Mouse (Mus musculus) midbrain, embryonic 13.5 days (tissue): ENCODE data around the gene Olfr1094. TPM values are rescaled to one million over a fixed set of nuclear protein-coding genes. Genes with fewer than 3 reads are reported as not detected.

Experiments
- ATAC-seq: fragments of 200-750 bp; cut with Nextera tagmentation; 2 replicates; pipeline ENCODE4 v1.8.0; 2017; ENCODE audit warnings: mild to moderate bottlenecking, moderate TSS enrichment, moderate library complexity
- H3K27ac ChIP-seq: fragments of 300-500 bp; sonication (generic); 2 replicates; pipeline ENCODE4 v1.5.1; 2015; ENCODE audit warnings: inconsistent platforms, mild to moderate bottlenecking, moderate library complexity
- H3K27me3 ChIP-seq: fragments of 300-500 bp; sonication (generic); 2 replicates; pipeline ENCODE4 v1.6.1; 2015; ENCODE audit warnings: mild to moderate bottlenecking, inconsistent platforms
- H3K36me3 ChIP-seq: fragments of 300-500 bp; sonication (generic); 2 replicates; pipeline ENCODE4 v1.6.1; 2015; ENCODE audit warnings: mild to moderate bottlenecking, inconsistent platforms
- H3K4me1 ChIP-seq: fragments of 300-500 bp; sonication (generic); replicated peaks from 2 replicates; pipeline ENCODE4 v1.6.1; 2015; ENCODE audit warnings: inconsistent platforms
- H3K4me2 ChIP-seq: fragments of 300-500 bp; sonication (generic); replicated peaks from 2 replicates; pipeline ENCODE4 v1.6.1; 2015; ENCODE audit warnings: moderate library complexity, mild to moderate bottlenecking, inconsistent platforms
- H3K4me3 ChIP-seq: fragments of 300-500 bp; sonication (generic); replicated peaks from 2 replicates; pipeline ENCODE4 v1.5.1; 2015; ENCODE audit warnings: mild to moderate bottlenecking, inconsistent platforms
- H3K9ac ChIP-seq: fragments of 300-500 bp; sonication (generic); replicated peaks from 2 replicates; pipeline ENCODE4 v1.6.1; 2015; ENCODE audit warnings: mild to moderate bottlenecking, inconsistent platforms
- H3K9me3 ChIP-seq: fragments of 300-500 bp; sonication (generic); 2 replicates; pipeline ENCODE4 v1.6.1; 2016; ENCODE audit warnings: mild to moderate bottlenecking, inconsistent platforms
- WGBS: fragments of 180-500 bp; shearing (Covaris S2); methylation state at CpG from one replicate; pipeline ENCODE4 v1.1.7; 2015; 5-methylcytosine and 5-hydroxymethylcytosine counted together
- polyA plus RNA-seq: library from polyadenylated mRNA; unstranded; fragments of >200 nt; fragmentation: Nextera tagmentation; extraction: Ambion mirVana; gene quantifications from 2 replicates; pipeline ENCODE4 v1.2.1, GENCODE M21; 2015

The Olfr1094 gene
- polyA plus RNA-seq: not detected in 2 replicates

- no peaks in the 10 kb centered on the region for H3K36me3 ChIP-seq
- H3K27ac ChIP-seq: no peak within 1 kb of the TSS
- no peaks in the 10 kb centered on the region for H3K4me1 ChIP-seq
- ATAC-seq: no peak
- no peak within 1 kb of the TSS for H3K9ac ChIP-seq
- H3K4me3 ChIP-seq: no peak within 1 kb of the TSS
- no peaks in the 10 kb centered on the region for H3K9me3 ChIP-seq
- H3K27me3 ChIP-seq: no peaks in the 10 kb centered on the region
- H3K4me2 ChIP-seq: no peak within 1 kb of the TSS
These were observed at the start of gene Olfr1094 for GRCm38 (mm10) chr2:86824363-86824762. Gene Olfr1094 (plus strand): TSS chr2:86824663.

GRCm38 (mm10) chr2:86782179-86782578 lies 42.3 kb upstream of the Olfr1094 start, which contains the start of gene Olfr1093:
Gene Olfr1093 (plus strand): TSS chr2:86782479.
- H3K4me3 ChIP-seq: no peak within 1 kb of the TSS
- WGBS: 85% methylated on average over 2 of the region's 2 CpGs
- no peak within 1 kb of the TSS for H3K9ac ChIP-seq
- no peak within 1 kb of the TSS for H3K27ac ChIP-seq
- no peak within 1 kb of the TSS for H3K4me2 ChIP-seq
- no peaks in the 10 kb centered on the region for H3K27me3 ChIP-seq
- no peaks in the 10 kb centered on the region for H3K36me3 ChIP-seq
- no peaks in the 10 kb centered on the region for H3K9me3 ChIP-seq
- no peak for ATAC-seq
- H3K4me1 ChIP-seq: no peaks in the 10 kb centered on the region

- no peak within 1 kb of the TSS for H3K4me2 ChIP-seq
- H3K4me3 ChIP-seq: no peak within 1 kb of the TSS
- H3K27me3 ChIP-seq: no peaks in the 10 kb centered on the region
- H3K4me1 ChIP-seq: no peaks in the 10 kb centered on the region
- no peak for ATAC-seq
- no peaks in the 10 kb centered on the region for H3K36me3 ChIP-seq
- no peaks in the 10 kb centered on the region for H3K9me3 ChIP-seq
- H3K9ac ChIP-seq: no peak within 1 kb of the TSS
- no peak within 1 kb of the TSS for H3K27ac ChIP-seq
These were observed 14.5 kb upstream of the Olfr1094 start, which contains the start of gene Olfr141 for GRCm38 (mm10) chr2:86809918-86810317. Gene Olfr141 (minus strand): TSS chr2:86810018.

GRCm38 (mm10) chr2:86851596-86851995 lies 27.1 kb downstream of the Olfr1094 start, which contains the start of gene Olfr1095:
Gene Olfr1095 (minus strand): TSS chr2:86851696.
- Histone ChIP-seq H3K4me2 (no peak within 1 kb of the TSS), H3K9me3 (no peaks in the 10 kb centered on the region), H3K4me1 (no peaks in the 10 kb centered on the region), H3K36me3 (no peaks in the 10 kb centered on the region), H3K27me3 (no peaks in the 10 kb centered on the region), H3K9ac (no peak within 1 kb of the TSS), H3K4me3 (no peak within 1 kb of the TSS), H3K27ac (no peak within 1 kb of the TSS)
- WGBS: 94% methylated on average over 3 of the region's 3 CpGs
- no peak for ATAC-seq

- Histone ChIP-seq H3K27me3 (no peaks in the 10 kb centered on the region), H3K4me3 (no peak within 1 kb of the TSS), H3K27ac (no peak within 1 kb of the TSS), H3K9me3 (no peaks in the 10 kb centered on the region), H3K4me1 (no peaks in the 10 kb centered on the region), H3K9ac (no peak within 1 kb of the TSS), H3K36me3 (no peaks in the 10 kb centered on the region), H3K4me2 (no peak within 1 kb of the TSS)
- no peak for ATAC-seq
- WGBS: 72% methylated on average over 1 of the region's 1 CpGs
These were observed 50.2 kb downstream of the Olfr1094 start, which contains the start of gene Gm13723 for GRCm38 (mm10) chr2:86874702-86875101. Gene Gm13723 (minus strand): TSS chr2:86874802.

Other genes starting within 250 kb of the Olfr1094 start
- not detected in 2 replicates for gene Olfr1082, start 225.7 kb upstream of the Olfr1094 start, polyA plus RNA-seq
- not detected in 2 replicates for gene Olfr1084, start 184.9 kb upstream of the Olfr1094 start, polyA plus RNA-seq
- gene Olfr1085, start 162.6 kb upstream of the Olfr1094 start, polyA plus RNA-seq: not detected in 2 replicates
- not detected in 2 replicates for gene Olfr1086, start 144.6 kb upstream of the Olfr1094 start, polyA plus RNA-seq
- gene Olfr1087, start 126.3 kb upstream of the Olfr1094 start, polyA plus RNA-seq: not detected in 2 replicates
- gene Olfr1089, start 91.0 kb upstream of the Olfr1094 start, polyA plus RNA-seq: not detected in 2 replicates
- gene Olfr1090, start 65.7 kb upstream of the Olfr1094 start, polyA plus RNA-seq: not detected in 2 replicates
- not detected in 2 replicates for gene Olfr1093, start 42.2 kb upstream of the Olfr1094 start, polyA plus RNA-seq
- gene Olfr141, start 14.6 kb upstream of the Olfr1094 start, polyA plus RNA-seq: not detected in 2 replicates
- gene Olfr1095, start 27.0 kb downstream of the Olfr1094 start, polyA plus RNA-seq: not detected in 2 replicates
- not detected in 2 replicates for gene Gm13723, start 50.1 kb downstream of the Olfr1094 start, polyA plus RNA-seq
- not detected in 2 replicates for gene Olfr1097, start 67.6 kb downstream of the Olfr1094 start, polyA plus RNA-seq
- gene Olfr1098, start 99.9 kb downstream of the Olfr1094 start, polyA plus RNA-seq: not detected in 2 replicates
- gene Olfr1099, start 136.0 kb downstream of the Olfr1094 start, polyA plus RNA-seq: not detected in 2 replicates
- gene Olfr1100, start 155.3 kb downstream of the Olfr1094 start, polyA plus RNA-seq: not detected in 2 replicates
- gene Olfr1101, start 166.6 kb downstream of the Olfr1094 start, polyA plus RNA-seq: not detected in 2 replicates
- gene Olfr1102, start 173.7 kb downstream of the Olfr1094 start, polyA plus RNA-seq: not detected in 2 replicates
- gene Olfr1104, start 202.4 kb downstream of the Olfr1094 start, polyA plus RNA-seq: not detected in 2 replicates
- not detected in 2 replicates for gene Olfr1105, start 211.9 kb downstream of the Olfr1094 start, polyA plus RNA-seq
- gene Olfr1106, start 227.6 kb downstream of the Olfr1094 start, polyA plus RNA-seq: not detected in 2 replicates